Mouse (Mus musculus) midbrain, embryonic 16.5 days (tissue): ENCODE data around the gene Thap8. TPM values are rescaled to one million over a fixed set of nuclear protein-coding genes. Genes with fewer than 3 reads are reported as not detected.

ENCODE experiments used
- ATAC-seq: fragments of 200-750 bp; cut with Nextera tagmentation; 2 replicates; pipeline ENCODE4 v1.8.0; 2017; ENCODE audit warnings: moderate TSS enrichment
- H3K27ac ChIP-seq: fragments of 300-500 bp; sonication (generic); 2 replicates; pipeline ENCODE4 v1.5.1; 2014; ENCODE audit warnings: mild to moderate bottlenecking, low read length, mixed read lengths
- H3K27me3 ChIP-seq: fragments of 300-500 bp; sonication (generic); 2 replicates; pipeline ENCODE4 v1.6.1; 2014; ENCODE audit warnings: low read depth, low read length, mixed read lengths; ENCODE audit not compliant: control insufficient read depth, insufficient read depth
- H3K36me3 ChIP-seq: fragments of 300-500 bp; sonication (generic); 2 replicates; pipeline ENCODE4 v1.6.1; 2014; ENCODE audit warnings: mild to moderate bottlenecking, low read length, moderate library complexity, mixed read lengths; ENCODE audit not compliant: control insufficient read depth, insufficient read depth
- H3K4me1 ChIP-seq: fragments of 300-500 bp; sonication (generic); 2 replicates; pipeline ENCODE4 v1.6.1; 2014; ENCODE audit warnings: mild to moderate bottlenecking, low read length, mixed read lengths; ENCODE audit not compliant: control insufficient read depth, insufficient read depth
- H3K4me2 ChIP-seq: fragments of 300-500 bp; sonication (generic); 2 replicates; pipeline ENCODE4 v1.6.1; 2014; ENCODE audit warnings: mild to moderate bottlenecking, low read length, mixed read lengths
- H3K4me3 ChIP-seq: fragments of 300-500 bp; sonication (generic); 2 replicates; pipeline ENCODE4 v1.5.1; 2014; ENCODE audit warnings: low read depth, mild to moderate bottlenecking, low read length, moderate library complexity, mixed read lengths
- H3K9ac ChIP-seq: fragments of 300-500 bp; sonication (generic); 2 replicates; pipeline ENCODE4 v1.6.1; 2014; ENCODE audit warnings: low read depth, low read length, mixed read lengths
- H3K9me3 ChIP-seq: fragments of 300-500 bp; sonication (generic); replicated peaks from 2 replicates; pipeline ENCODE4 v1.6.1; 2014; ENCODE audit warnings: mild to moderate bottlenecking, low read length, mixed read lengths; ENCODE audit not compliant: control insufficient read depth, poor library complexity, severe bottlenecking
- WGBS: fragments of 180-500 bp; shearing (Covaris S2); extraction: QIAGEN DNeasy Blood & Tissue Kit; methylation state at CpG from one replicate; pipeline ENCODE4 v1.1.7; 2014; 5-methylcytosine and 5-hydroxymethylcytosine counted together
- polyA plus RNA-seq: library from polyadenylated mRNA; unstranded; fragments of >200 nt; fragmentation: Nextera tagmentation; extraction: Ambion mirVana; gene quantifications from 2 replicates; pipeline ENCODE4 v1.2.1, GENCODE M21; 2015

Gene Thap8
- polyA plus RNA-seq = 0.51 and 1.3 TPM in 2 replicates

GRCm38 (mm10) chr7:30279951-30280669, at the start of gene Thap8, which contains the start of gene Wdr62:
Gene Thap8 (plus strand): TSS chr7:30280094.
Gene Wdr62 (minus strand): TSS chr7:30280419.
- H3K9me3 ChIP-seq = no peaks in the 10 kb centered on the region

GRCm38 (mm10) chr7:30231328-30231668, 48.6 kb upstream of the Thap8 start:
- H3K4me2 ChIP-seq = peak overlapping the region; percentile 77
- H3K9me3 ChIP-seq = no peaks in the 10 kb centered on the region
- peaks cover 13% of the 10 kb centered on the region for H3K36me3 ChIP-seq
- peak overlapping the region; percentile 54 for H3K4me3 ChIP-seq
- peak; percentile 33 for ATAC-seq
- peak overlapping the region; percentile 95 for H3K27ac ChIP-seq
- H3K9ac ChIP-seq = peak overlapping the region; percentile 69
- under 1% methylated on average over 16 of the region's 16 CpGs for WGBS
- H3K27me3 ChIP-seq = no peaks in the 10 kb centered on the region
- peaks cover 16% of the 10 kb centered on the region for H3K4me1 ChIP-seq

More at GRCm38 (mm10) chr7:30279951-30280669, at the start of gene Thap8, which contains the start of gene Wdr62:
- peak within 1 kb of the TSS; percentile 97 for H3K4me2 ChIP-seq
- H3K27ac ChIP-seq = peak within 1 kb of the TSS; percentile 98
- under 1% methylated on average over 49 of the region's 49 CpGs for WGBS
- H3K4me3 ChIP-seq = peak within 1 kb of the TSS; percentile 69
- H3K27me3 ChIP-seq = no peaks in the 10 kb centered on the region
- ATAC-seq = peak; percentile 97
- peaks cover 6% of the 10 kb centered on the region; the same call in 1 of the 2 replicates for H3K4me1 ChIP-seq
- peak within 1 kb of the TSS; percentile 82 for H3K9ac ChIP-seq
- H3K36me3 ChIP-seq = no peaks in the 10 kb centered on the region

DNA sequence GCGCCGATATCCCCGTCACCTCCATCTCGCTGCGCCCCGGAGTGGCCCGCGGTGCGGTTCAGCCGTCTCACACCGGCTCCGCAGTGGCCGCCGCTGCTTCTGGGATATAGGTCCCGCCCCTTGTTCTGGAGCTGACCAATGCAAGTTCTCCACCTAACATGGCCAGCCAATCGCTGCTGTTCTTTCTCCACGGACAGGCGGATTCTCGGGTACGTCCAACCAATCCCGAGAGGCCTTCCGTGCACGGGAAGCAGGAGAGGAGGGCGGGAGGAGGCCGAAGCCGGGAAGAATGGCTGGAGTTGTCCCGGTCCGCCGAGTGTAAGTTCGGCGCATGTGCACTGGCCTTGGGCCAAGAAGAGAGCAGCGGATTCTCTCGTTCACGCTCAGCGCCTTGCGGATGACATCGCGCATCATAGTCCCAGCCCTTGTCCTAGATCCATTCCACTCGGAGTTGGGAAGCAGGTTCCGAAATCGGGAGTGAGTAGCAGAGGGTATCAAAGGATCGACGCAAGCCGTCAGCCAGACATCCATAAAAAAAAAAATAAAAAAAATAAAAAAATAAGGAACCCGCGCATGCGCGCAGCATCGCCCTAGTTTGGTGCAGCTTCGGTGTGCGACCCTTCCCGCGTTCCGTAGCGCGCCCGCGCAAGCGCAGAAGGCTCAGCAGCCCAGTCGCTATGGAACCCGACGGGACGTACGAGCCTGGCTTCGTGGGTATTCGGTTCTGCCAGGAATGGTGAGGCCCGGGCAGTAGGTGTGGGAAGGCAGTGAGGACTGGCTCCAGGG, 48.0 kb upstream of the Thap8 start, which contains the start of the genes Polr2i and Tbcb:
Gene Polr2i (plus strand): TSS at position 280 of the 786 bp plus-strand sequence.
Gene Tbcb (minus strand): TSS at position 604 of the 786 bp plus-strand sequence.
- H3K4me3 ChIP-seq = peak within 1 kb of the TSS; percentile 54
- peaks cover 16% of the 10 kb centered on the region for H3K4me1 ChIP-seq
- H3K9ac ChIP-seq = peak within 1 kb of the TSS; percentile 69
- no peaks in the 10 kb centered on the region for H3K27me3 ChIP-seq
- WGBS = under 1% methylated on average over 67 of the region's 67 CpGs
- peak; percentile 96 for ATAC-seq
- no peaks in the 10 kb centered on the region for H3K9me3 ChIP-seq
- peaks cover 13% of the 10 kb centered on the region for H3K36me3 ChIP-seq
- H3K4me2 ChIP-seq = peak within 1 kb of the TSS; percentile 78
- peak within 1 kb of the TSS; percentile 95 for H3K27ac ChIP-seq

DNA sequence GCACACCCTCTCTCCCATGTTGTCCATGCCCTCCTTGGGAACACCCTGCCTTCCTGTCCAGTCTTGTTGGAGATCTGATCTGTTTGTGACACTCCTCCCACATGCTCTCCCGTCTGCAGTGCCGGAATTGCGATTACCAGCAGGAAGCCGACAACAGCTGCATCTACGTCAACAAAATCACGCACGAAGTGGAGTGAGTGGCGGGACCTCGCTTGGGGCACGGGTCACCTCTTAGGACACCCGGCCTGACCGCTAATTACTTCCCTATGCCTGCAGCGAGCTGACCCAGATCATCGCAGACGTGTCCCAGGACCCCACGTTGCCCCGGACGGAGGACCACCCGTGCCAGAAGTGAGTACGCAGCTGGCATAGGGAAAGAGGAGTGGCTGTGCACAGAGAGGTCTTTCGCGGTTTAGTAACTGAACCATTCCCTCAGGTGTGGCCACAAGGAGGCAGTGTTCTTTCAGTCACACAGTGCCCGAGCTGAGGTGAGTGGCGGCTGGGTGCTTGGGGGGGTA, 47.2 kb upstream of the Thap8 start:
- H3K4me3 ChIP-seq = peak overlapping the region; percentile 54
- no peaks in the 10 kb centered on the region for H3K9me3 ChIP-seq
- 6% methylated on average over 24 of the region's 24 CpGs for WGBS
- H3K27me3 ChIP-seq = no peaks in the 10 kb centered on the region
- peaks cover 16% of the 10 kb centered on the region for H3K4me1 ChIP-seq
- peak overlapping the region; percentile 78 for H3K4me2 ChIP-seq
- peaks cover 9% of the 10 kb centered on the region; the same call in 1 of the 2 replicates for H3K36me3 ChIP-seq
- peak; percentile 1; the same call in 1 of the 2 replicates for ATAC-seq
- peak overlapping the region; percentile 66 for H3K9ac ChIP-seq
- peak overlapping the region; percentile 95 for H3K27ac ChIP-seq

- H3K9me3 ChIP-seq = no peaks in the 10 kb centered on the region
- no peak overlapping the region for H3K4me3 ChIP-seq
- H3K27ac ChIP-seq = no peak overlapping the region
- H3K4me1 ChIP-seq = peaks cover 16% of the 10 kb centered on the region
- peak overlapping the region; percentile 78; the same call in 1 of the 2 replicates for H3K4me2 ChIP-seq
- no peaks in the 10 kb centered on the region for H3K27me3 ChIP-seq
- no peak for ATAC-seq
- WGBS = 93% methylated on average over 20 of the region's 20 CpGs
- H3K36me3 ChIP-seq = peaks cover 9% of the 10 kb centered on the region; the same call in 1 of the 2 replicates
- no peak overlapping the region for H3K9ac ChIP-seq
Measured at GRCm38 (mm10) chr7:30233387-30233786, 46.5 kb upstream of the Thap8 start.

- Histone ChIP-seq H3K27ac (no peak overlapping the region), H3K9me3 (no peaks in the 10 kb centered on the region), H3K36me3 (peaks cover 9% of the 10 kb centered on the region; the same call in 1 of the 2 replicates), H3K4me2 (no peak overlapping the region), H3K27me3 (no peaks in the 10 kb centered on the region), H3K4me1 (peaks cover 16% of the 10 kb centered on the region), H3K9ac (0 out of 2 replicates have a peak overlapping the region, but pooled peaks have one; percentile 14), H3K4me3 (no peak overlapping the region)
- 96% methylated on average over 15 of the region's 15 CpGs for WGBS
- no peak for ATAC-seq
Measured at GRCm38 (mm10) chr7:30234276-30234858, 45.5 kb upstream of the Thap8 start.

GRCm38 (mm10) chr7:30235091-30235490, 44.8 kb upstream of the Thap8 start:
- Histone ChIP-seq H3K4me2 (no peak overlapping the region), H3K4me1 (peaks cover 16% of the 10 kb centered on the region), H3K9ac (no peak overlapping the region), H3K4me3 (no peak overlapping the region), H3K27ac (no peak overlapping the region), H3K9me3 (no peaks in the 10 kb centered on the region), H3K27me3 (no peaks in the 10 kb centered on the region), H3K36me3 (peaks cover 9% of the 10 kb centered on the region; the same call in 1 of the 2 replicates)
- no peak for ATAC-seq
- WGBS = 90% methylated on average over 8 of the region's 8 CpGs

DNA sequence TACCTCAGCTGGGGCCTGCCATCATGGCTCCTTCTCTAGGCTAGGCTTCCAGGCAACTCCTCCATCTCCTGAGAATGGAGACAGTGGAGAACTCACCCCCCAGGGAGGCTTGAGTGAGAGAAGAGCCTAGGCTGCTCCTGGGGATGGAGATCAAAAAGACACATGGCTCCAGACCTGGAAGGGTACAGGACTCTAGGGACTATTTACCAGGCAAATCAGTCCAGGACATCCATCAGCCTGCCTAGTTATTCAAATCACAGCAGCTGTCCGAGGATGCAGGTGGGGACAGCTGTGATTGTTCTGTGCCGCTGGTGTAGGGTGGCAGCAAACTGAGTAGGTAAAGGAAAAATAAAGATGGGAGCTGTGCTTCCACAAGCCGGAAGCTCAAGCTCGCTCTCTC, 44.3 kb upstream of the Thap8 start, which contains the start of gene Ovol3:
Gene Ovol3 (minus strand): TSS at position 101 of the 400 bp plus-strand sequence.
- Histone ChIP-seq H3K4me1 (peaks cover 14% of the 10 kb centered on the region), H3K4me2 (no peak within 1 kb of the TSS), H3K9ac (no peak within 1 kb of the TSS), H3K27me3 (no peaks in the 10 kb centered on the region), H3K9me3 (no peaks in the 10 kb centered on the region), H3K27ac (no peak within 1 kb of the TSS), H3K4me3 (no peak within 1 kb of the TSS), H3K36me3 (peaks cover 9% of the 10 kb centered on the region; the same call in 1 of the 2 replicates)
- ATAC-seq = no peak
- 90% methylated on average over 4 of the region's 4 CpGs for WGBS
